Mouse (Mus musculus): Measurements from ENCODE around the gene Sh3bp5. TPM values are rescaled to one million over a fixed set of nuclear protein-coding genes. Genes with fewer than 3 reads are reported as not detected.

Sh3bp5 gene
- polyA plus RNA-seq, 1 experiment from 2014 or later: 9.9 TPM

DNA sequence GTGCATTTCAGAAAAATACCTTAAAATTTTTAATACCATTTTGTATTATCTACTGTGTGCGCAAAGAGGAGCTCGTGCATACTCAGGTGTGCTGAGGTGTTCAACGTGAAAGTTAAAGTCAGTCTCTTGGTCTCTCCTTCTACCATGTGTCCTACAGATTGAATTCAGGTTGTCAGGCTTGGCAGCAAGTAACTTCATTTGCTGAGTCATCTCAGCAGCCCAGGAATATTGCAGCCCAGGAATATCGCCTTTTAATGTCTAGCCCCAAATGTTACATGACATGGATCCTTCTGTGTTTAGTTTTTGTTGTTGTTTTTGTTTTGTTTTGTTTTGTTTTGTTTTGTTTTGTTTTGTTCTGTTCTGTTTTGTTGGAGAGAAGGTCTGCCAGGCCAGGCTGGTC lies 31.2 kb downstream of the Sh3bp5 start:
- no peak overlapping the region for H3K27ac ChIP-seq (replicated peaks)

DNA sequence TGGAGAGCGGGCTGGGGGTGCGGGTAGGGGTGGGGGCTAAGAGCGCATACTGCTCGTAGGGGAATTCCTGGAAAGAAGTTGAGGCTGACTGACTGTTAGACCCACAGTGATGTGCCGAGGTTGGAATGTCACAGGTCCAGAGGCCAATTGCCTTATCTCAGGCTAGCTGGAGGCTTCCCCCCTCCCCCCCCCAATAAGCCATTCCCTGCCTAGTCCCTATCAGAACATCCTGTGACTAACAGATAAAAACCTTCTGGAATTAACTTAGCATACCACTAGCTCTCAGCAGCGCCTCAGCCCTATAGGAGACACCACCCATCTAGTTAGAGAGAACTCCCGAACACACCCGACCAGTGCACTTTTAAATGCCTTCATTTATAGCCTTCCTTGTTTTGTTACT lies 31.9 kb downstream of the Sh3bp5 start:
- 61% methylated on average over 8 of the region's 8 CpGs for WGBS

More for the DNA sequence above, 31.2 kb downstream of the Sh3bp5 start:
- Histone ChIP-seq H3K9me3 (ENCODE audit: control insufficient read depth, low read length) (no peaks in the 10 kb centered on the region), H3K4me1 (replicated peaks; ENCODE audit: control insufficient read depth, insufficient read depth) (no peaks in the 10 kb centered on the region), H3K27me3 (ENCODE audit: control insufficient read depth, insufficient read depth, low read length) (no peaks in the 10 kb centered on the region), H3K36me3 (ENCODE audit: control insufficient read depth, insufficient read depth, low read length) (no peaks in the 10 kb centered on the region), H3K4me2 (replicated peaks; ENCODE audit: low read depth) (no peak overlapping the region), H3K4me3 (ENCODE audit: low read depth, low read length) (no peak overlapping the region), H3K9ac (ENCODE audit: low read length) (no peak overlapping the region)
- DNase-seq (ENCODE audit: low spot score): no peak
- no peak for TF ChIP-seq CTCF (IDR thresholded peaks at IDR 0.05; ENCODE audit: low read depth)
- no peak for TF ChIP-seq EP300 (optimal IDR thresholded peaks at IDR 0.05)
- ATAC-seq (ENCODE audit: low FRiP score, low TSS enrichment): no peak
- 92% methylated on average over 4 of the region's 4 CpGs for WGBS

DNA sequence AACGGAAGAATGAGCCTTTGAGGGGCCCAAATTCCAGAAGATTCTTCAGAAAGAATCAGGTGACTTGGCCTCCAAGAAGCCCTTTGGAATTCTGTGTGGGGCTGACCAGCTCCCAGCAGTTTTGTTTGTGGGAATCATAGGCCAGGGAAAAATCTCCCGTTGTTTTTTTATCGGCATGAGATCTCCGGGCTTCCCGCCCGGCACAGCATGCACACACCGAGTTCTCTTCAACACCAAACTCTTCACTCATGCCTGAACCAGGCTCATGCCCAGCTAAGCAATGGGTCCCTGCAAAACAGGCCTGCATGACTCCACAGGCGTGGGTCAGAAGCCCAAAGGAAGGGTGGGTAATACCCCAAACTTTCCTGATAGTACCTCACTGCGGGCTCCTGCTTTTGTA lies 32.3 kb downstream of the Sh3bp5 start:
- H3K4me1 ChIP-seq (replicated peaks; ENCODE audit: control insufficient read depth, insufficient read depth): no peaks in the 10 kb centered on the region
- H3K4me2 ChIP-seq (replicated peaks; ENCODE audit: low read depth): no peak overlapping the region
- H3K9me3 ChIP-seq (ENCODE audit: control insufficient read depth, low read length): no peaks in the 10 kb centered on the region
- 0 out of 2 replicates have a peak overlapping the region, but pooled peaks have one; percentile 13 for H3K27ac ChIP-seq (replicated peaks)
- no peaks in the 10 kb centered on the region for H3K36me3 ChIP-seq (ENCODE audit: control insufficient read depth, insufficient read depth, low read length)
- no peak overlapping the region for H3K9ac ChIP-seq (ENCODE audit: low read length)
- ATAC-seq (ENCODE audit: low FRiP score, low TSS enrichment): no peak
- no peaks in the 10 kb centered on the region for H3K27me3 ChIP-seq (ENCODE audit: control insufficient read depth, insufficient read depth, low read length)
- no peak overlapping the region for H3K4me3 ChIP-seq (ENCODE audit: low read depth, low read length)
- TF ChIP-seq CTCF (IDR thresholded peaks at IDR 0.05; ENCODE audit: low read depth) (no peak), EP300 (optimal IDR thresholded peaks at IDR 0.05) (no peak)
- 63% methylated on average over 9 of the region's 9 CpGs for WGBS
- DNase-seq (ENCODE audit: low spot score): no peak

More for the DNA sequence above, 31.9 kb downstream of the Sh3bp5 start:
- H3K27ac ChIP-seq (replicated peaks): 0 out of 2 replicates have a peak overlapping the region, but pooled peaks have one; percentile 13
- TF ChIP-seq EP300 (optimal IDR thresholded peaks at IDR 0.05) (no peak), CTCF (IDR thresholded peaks at IDR 0.05; ENCODE audit: low read depth) (no peak)
- H3K27me3 ChIP-seq (ENCODE audit: control insufficient read depth, insufficient read depth, low read length): no peaks in the 10 kb centered on the region
- no peak overlapping the region for H3K9ac ChIP-seq (ENCODE audit: low read length)
- H3K36me3 ChIP-seq (ENCODE audit: control insufficient read depth, insufficient read depth, low read length): no peaks in the 10 kb centered on the region
- DNase-seq (ENCODE audit: low spot score) (no peak), ATAC-seq (ENCODE audit: low FRiP score, low TSS enrichment) (0 out of 2 replicates have a peak, but pooled peaks have one; percentile 51)
- H3K4me2 ChIP-seq (replicated peaks; ENCODE audit: low read depth): no peak overlapping the region
- H3K9me3 ChIP-seq (ENCODE audit: control insufficient read depth, low read length): no peaks in the 10 kb centered on the region
- no peak overlapping the region for H3K4me3 ChIP-seq (ENCODE audit: low read depth, low read length)
- no peaks in the 10 kb centered on the region for H3K4me1 ChIP-seq (replicated peaks; ENCODE audit: control insufficient read depth, insufficient read depth)

DNA sequence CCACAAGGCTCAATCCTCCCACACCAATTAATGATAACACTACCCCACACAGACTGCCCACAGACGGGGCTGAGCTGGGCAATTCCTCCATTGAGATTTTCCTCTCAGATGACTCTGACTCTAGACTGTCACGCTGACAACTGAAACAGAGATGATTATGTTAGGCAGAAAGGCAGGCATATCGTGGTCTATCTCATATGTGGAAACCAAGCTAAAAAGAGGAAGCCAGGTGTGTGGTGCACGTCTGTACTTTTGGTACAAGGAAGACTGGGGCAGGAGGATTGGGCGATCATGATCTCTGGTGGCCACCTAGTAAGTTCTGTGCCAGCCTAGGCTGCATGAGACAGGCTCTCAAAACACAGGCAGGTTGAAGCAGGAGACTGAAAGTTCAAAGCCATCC lies 33.2 kb downstream of the Sh3bp5 start:
- no peak for ATAC-seq (ENCODE audit: low FRiP score, low TSS enrichment)
- 82% methylated on average over 5 of the region's 5 CpGs for WGBS
- no peak overlapping the region for H3K9ac ChIP-seq (ENCODE audit: low read length)

DNA sequence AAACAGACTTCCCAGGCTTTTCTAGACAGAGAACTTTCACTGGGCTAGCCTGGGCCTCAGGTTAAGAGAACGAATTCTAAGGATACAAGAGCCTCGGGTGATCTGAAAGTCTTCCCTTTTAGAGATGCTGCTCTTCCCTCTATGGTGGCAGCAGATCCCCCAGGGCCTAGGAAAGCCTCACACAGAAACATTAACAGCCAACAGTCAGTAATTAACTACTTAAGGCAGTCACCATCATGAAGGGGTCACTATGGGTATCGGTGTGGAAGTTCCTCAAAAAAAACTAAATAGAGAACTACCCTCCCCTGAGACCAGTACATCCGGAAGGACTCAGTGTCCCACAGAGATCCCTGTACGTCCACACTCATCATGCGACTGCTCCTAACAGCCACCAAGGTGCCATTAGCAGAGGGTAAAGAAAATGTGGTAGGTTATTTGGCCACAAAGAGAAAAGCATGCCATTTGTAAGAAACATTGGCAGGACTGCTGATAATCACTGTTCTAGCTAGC lies 33.9 kb downstream of the Sh3bp5 start:
- H3K27ac ChIP-seq (replicated peaks): peak overlapping the region; percentile 35; the same call in 1 of the 2 replicates
- no peak overlapping the region for H3K9ac ChIP-seq (ENCODE audit: low read length)
- no peak for TF ChIP-seq EP300 (optimal IDR thresholded peaks at IDR 0.05)
- TF ChIP-seq CTCF (IDR thresholded peaks at IDR 0.05; ENCODE audit: low read depth): no peak
- no peaks in the 10 kb centered on the region for H3K4me1 ChIP-seq (replicated peaks; ENCODE audit: control insufficient read depth, insufficient read depth)
- H3K4me3 ChIP-seq (ENCODE audit: low read depth, low read length): no peak overlapping the region
- H3K36me3 ChIP-seq (ENCODE audit: control insufficient read depth, insufficient read depth, low read length): no peaks in the 10 kb centered on the region
- no peak overlapping the region for H3K4me2 ChIP-seq (replicated peaks; ENCODE audit: low read depth)
- no peak for ATAC-seq (ENCODE audit: low FRiP score, low TSS enrichment)
- H3K27me3 ChIP-seq (ENCODE audit: control insufficient read depth, insufficient read depth, low read length): no peaks in the 10 kb centered on the region
- WGBS: 83% methylated on average over 6 of the region's 6 CpGs
- no peaks in the 10 kb centered on the region for H3K9me3 ChIP-seq (ENCODE audit: control insufficient read depth, low read length)
- no peak for DNase-seq (ENCODE audit: low spot score)

More for the DNA sequence above, 33.2 kb downstream of the Sh3bp5 start:
- Histone ChIP-seq H3K4me3 (ENCODE audit: low read depth, low read length) (no peak overlapping the region), H3K4me2 (replicated peaks; ENCODE audit: low read depth) (no peak overlapping the region), H3K9me3 (ENCODE audit: control insufficient read depth, low read length) (no peaks in the 10 kb centered on the region), H3K36me3 (ENCODE audit: control insufficient read depth, insufficient read depth, low read length) (no peaks in the 10 kb centered on the region), H3K27ac (replicated peaks) (no peak overlapping the region), H3K4me1 (replicated peaks; ENCODE audit: control insufficient read depth, insufficient read depth) (no peaks in the 10 kb centered on the region), H3K27me3 (ENCODE audit: control insufficient read depth, insufficient read depth, low read length) (no peaks in the 10 kb centered on the region)
- TF ChIP-seq CTCF (IDR thresholded peaks at IDR 0.05; ENCODE audit: low read depth) (no peak), EP300 (optimal IDR thresholded peaks at IDR 0.05) (no peak)
- no peak for DNase-seq (ENCODE audit: low spot score)

DNA sequence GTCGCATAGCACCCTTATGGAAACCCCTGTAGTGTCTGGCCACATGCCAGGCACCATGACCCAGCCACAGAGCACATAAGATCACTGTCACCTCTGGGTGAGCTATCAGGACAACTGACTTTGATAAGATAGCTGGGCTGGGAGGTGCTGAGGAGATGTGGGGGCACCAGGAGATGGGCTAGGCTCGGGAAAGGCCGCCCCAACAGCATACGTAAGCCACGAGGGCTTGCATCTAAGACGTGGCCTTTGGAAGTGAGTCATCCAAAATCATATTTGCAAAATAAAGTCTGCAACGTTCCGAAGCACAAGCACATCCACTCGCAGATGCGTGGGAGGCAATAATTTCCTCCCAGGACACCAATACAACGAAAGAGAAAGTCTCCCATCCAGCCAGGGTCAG lies 35.0 kb downstream of the Sh3bp5 start:
- Histone ChIP-seq H3K27me3 (ENCODE audit: control insufficient read depth, insufficient read depth, low read length) (no peaks in the 10 kb centered on the region), H3K9me3 (ENCODE audit: control insufficient read depth, low read length) (no peaks in the 10 kb centered on the region), H3K27ac (replicated peaks) (0 out of 2 replicates have a peak overlapping the region, but pooled peaks have one; percentile 13), H3K36me3 (ENCODE audit: control insufficient read depth, insufficient read depth, low read length) (no peaks in the 10 kb centered on the region), H3K9ac (ENCODE audit: low read length) (no peak overlapping the region), H3K4me3 (ENCODE audit: low read depth, low read length) (no peak overlapping the region), H3K4me1 (replicated peaks; ENCODE audit: control insufficient read depth, insufficient read depth) (no peaks in the 10 kb centered on the region), H3K4me2 (replicated peaks; ENCODE audit: low read depth) (no peak overlapping the region)
- TF ChIP-seq CTCF (IDR thresholded peaks at IDR 0.05; ENCODE audit: low read depth) (no peak), EP300 (optimal IDR thresholded peaks at IDR 0.05) (no peak)
- 57% methylated on average over 11 of the region's 11 CpGs for WGBS
- DNase-seq (ENCODE audit: low spot score) (no peak), ATAC-seq (ENCODE audit: low FRiP score, low TSS enrichment) (0 out of 2 replicates have a peak, but pooled peaks have one; percentile 16)
